Mouse (Mus musculus) layer of hippocampus, adult 8-10 months (tissue): ENCODE measurements around the gene Usf1. TPM values are rescaled to one million over a fixed set of nuclear protein-coding genes. Genes with fewer than 3 reads are reported as not detected.

Source experiments
- DNase-seq, 2 experiments: peaks; one replicate each; pipeline ENCODE4 v3.0.0; 2022; ENCODE audit warnings: low spot score in 2 of 2
- total RNA-seq, 4 experiments: library from RNA; stranded (reverse); gene quantifications; 2 replicates each; pipeline ENCODE4 v1.2.4; 2022

Usf1 gene
- total RNA-seq, 4 experiments from 2014 or later, result 110 to 142 (median 124) TPM

GRCm38 (mm10) chr1:171452522-171452921, 41.4 kb downstream of the Usf1 start:
- no peak for DNase-seq

DNA sequence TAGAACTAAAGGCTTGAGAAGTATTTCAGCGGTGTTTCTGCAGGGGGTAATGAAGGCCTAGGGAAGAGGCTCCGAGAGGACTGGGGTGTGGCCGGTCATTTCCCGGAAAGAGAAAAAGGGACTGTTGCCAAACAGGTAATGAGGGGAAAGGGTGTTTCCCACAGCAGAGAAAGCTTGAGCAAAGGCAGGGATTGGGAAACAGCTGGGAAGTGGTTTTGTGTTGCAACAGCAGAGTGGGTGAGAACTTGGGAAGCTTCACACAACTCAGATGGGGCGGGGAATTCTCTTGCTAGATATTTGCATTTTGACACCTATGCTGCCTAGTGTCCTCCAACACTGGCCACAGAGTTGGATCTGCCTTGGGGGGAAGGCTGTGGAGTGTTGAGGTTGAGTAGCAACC, 41.8 kb downstream of the Usf1 start:
- DNase-seq, result no peak

DNA sequence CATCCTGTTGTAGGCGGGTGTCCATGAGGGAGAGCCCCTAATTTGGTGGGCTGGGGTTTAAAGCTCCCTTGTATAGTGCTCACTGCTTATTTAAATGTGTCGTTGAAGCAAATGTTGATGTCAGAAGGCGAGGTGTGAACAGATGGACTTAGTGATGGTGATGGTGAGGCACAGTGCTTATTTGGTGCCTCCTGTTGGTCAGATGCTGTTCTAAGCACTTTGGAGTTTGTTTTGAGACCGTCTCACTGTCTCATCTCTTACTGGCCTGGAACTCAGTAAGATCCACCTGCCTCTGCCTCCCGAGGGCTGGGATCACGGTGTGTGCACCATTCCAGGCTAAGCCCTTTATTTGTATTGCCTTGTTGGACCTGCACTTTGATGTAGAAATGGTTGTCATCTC, 43.8 kb downstream of the Usf1 start:
- no peak for DNase-seq

- DNase-seq, result no peak
Measured at GRCm38 (mm10) chr1:171457568-171457967, 46.5 kb downstream of the Usf1 start.

DNA sequence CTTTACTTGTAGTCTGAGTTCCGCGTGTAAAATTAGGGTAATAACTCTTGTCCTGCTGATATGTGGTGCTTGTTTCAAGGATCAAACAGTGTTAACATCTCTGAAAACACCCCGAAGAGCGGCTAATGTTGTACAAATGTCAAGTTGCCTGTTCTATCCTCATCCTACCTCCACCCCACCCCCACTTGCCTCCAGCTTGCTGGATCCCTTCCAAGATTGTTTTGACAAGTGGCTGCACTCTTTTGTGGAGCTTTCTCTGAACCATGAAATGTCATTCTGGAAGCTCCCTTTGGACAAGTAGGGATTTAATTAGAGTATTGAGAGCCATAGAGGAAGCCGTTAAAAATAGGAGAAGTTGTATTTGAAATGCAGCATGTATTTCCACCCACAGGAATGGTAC, 48.7 kb downstream of the Usf1 start:
- DNase-seq, result no peak

DNA sequence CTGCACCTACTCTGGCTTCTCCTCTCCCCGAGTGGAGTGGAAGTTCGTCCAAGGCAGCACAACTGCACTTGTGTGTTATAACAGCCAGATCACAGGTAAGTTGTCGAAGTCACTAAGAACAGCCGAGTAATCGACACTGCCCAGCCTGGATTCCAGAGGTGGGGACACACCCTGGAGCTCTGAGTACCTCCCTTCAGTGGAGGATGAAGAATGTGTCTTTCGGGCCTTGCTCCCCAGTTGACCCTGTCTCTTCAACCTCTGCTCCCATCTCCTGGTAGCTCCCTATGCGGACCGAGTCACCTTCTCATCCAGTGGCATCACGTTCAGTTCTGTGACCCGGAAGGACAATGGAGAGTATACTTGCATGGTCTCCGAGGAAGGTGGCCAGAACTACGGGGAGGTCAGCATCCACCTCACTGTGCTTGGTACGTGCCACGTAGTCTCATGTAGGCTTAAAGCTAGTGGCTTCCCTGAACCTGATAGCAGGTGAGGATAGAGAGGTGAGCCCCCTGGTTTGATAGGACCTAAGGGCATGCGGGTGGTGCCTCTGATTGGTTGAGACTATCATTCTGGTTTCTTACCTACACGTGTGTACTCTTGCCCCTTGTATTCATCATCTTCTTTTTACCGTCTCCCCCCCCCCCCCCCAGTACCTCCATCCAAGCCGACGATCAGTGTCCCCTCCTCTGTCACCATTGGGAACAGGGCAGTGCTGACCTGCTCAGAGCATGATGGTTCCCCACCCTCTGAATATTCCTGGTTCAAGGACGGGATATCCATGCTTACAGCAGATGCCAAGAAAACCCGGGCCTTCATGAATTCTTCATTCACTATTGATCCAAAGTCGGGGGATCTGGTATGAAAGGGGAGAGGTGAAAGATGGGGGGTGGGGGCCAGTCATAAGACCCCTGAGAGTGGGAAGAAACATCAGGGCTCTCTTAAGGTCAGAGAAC, 49.7 kb downstream of the Usf1 start:
- DNase-seq, result no peak

- no peak for DNase-seq
Measured at GRCm38 (mm10) chr1:171463133-171463532, 52.0 kb downstream of the Usf1 start.

DNA sequence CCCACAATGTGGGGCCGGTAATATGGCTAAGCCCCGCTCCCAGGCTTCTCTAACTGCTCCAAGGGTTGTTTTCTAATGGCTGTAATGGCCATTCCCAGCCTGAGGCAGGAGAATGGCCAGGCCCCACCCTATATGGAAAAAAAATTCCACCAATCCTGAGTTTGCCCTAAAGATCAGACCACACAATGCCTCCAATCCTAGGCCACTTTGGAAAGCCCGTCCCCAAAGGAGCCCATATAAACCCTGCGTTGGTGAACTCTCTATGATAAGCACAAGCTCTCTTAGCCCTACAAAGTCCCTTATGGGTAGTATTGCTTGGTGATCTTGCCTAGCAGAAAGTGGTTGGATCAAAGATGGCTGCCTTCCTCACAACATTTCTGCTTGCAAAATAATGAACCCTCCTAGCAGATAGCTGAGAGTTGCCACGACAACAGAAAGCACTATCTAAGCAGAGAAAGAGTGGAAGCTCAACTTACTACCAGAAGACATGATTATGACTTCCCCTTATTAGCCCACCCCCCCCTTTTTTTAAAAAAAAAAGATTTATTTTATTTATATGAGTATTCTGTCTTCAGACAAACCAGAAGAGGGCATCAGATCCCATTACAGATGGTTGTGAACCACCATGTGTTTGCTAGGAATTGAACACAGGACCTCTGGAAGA, 54.8 kb downstream of the Usf1 start:
- no peak for DNase-seq

DNA sequence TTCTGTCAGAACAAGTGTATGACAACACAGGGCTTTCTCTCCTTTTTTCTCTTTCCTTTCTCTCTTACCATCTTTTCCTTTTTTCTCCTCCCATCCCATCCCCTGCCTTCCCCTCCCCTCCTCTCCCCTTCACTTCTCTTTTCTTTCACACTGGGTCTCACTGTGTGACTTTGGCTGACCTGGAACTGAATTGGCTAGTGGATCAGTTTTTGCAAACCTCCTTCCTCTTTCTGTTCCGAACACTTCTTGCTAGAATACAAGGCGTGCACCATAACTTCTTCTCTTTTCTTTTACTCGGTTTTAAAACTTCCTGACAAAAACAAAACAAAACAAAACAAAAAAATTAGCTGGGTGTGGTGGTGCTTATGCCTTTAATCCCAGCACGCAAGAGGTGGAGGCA, 55.5 kb downstream of the Usf1 start:
- DNase-seq, result no peak

Other genes with a start within 250 kb of the Usf1 start
- 10 to 100 TPM; 42.4 to 47.5 (median 44.4) TPM for gene Pcp4l1, start 215.0 kb upstream of the Usf1 start, total RNA-seq
- gene Nr1i3, start 197.3 kb upstream of the Usf1 start, total RNA-seq, result under 1 TPM in 2 of 4 experiments, not detected in 2; 0.10 to 0.36 TPM
- gene Tomm40l, start 188.8 kb upstream of the Usf1 start, total RNA-seq, result 10 to 100 TPM; 69.3 to 85.0 (median 74.9) TPM
- gene Apoa2, start 186.3 kb upstream of the Usf1 start, total RNA-seq, result 1 to 10 TPM; 1.9 to 3.1 (median 2.5) TPM
- 10 to 100 TPM; 10.9 to 95.1 (median 48.8) TPM for gene Fcer1g, start 176.9 kb upstream of the Usf1 start, total RNA-seq
- 10 to 100 TPM; 11.6 to 13.7 (median 12.4) TPM for gene Adamts4, start 160.9 kb upstream of the Usf1 start, total RNA-seq
- gene Ndufs2, start 159.9 kb upstream of the Usf1 start, total RNA-seq, result 100 to 1,000 TPM; 263 to 286 (median 271) TPM
- gene B4galt3, start 141.0 kb upstream of the Usf1 start, total RNA-seq, result 10 to 100 TPM; 63.5 to 76.8 (median 70.2) TPM
- gene Ppox, start 130.1 kb upstream of the Usf1 start, total RNA-seq, result 10 to 100 TPM; 28.5 to 37.1 (median 33.3) TPM
- 10 to 100 TPM; 53.7 to 63.6 (median 58.8) TPM for gene Usp21, start 123.3 kb upstream of the Usf1 start, total RNA-seq
- 100 to 1,000 TPM; 101 to 113 (median 108) TPM for gene Ufc1, start 116.3 kb upstream of the Usf1 start, total RNA-seq
- gene Dedd, start 82.2 kb upstream of the Usf1 start, total RNA-seq, result 10 to 100 TPM; 35.7 to 41.2 (median 38.2) TPM
- 10 to 100 TPM; 40.1 to 54.1 (median 45.6) TPM for gene Nit1, start 65.7 kb upstream of the Usf1 start, total RNA-seq
- 100 to 1,000 TPM in 3 of 4 experiments, 10 to 100 TPM in 1; 97.7 to 171 (median 130) TPM for gene Pfdn2, start 65.6 kb upstream of the Usf1 start, total RNA-seq
- gene Klhdc9, start 50.5 kb upstream of the Usf1 start, total RNA-seq, result 10 to 100 TPM in 2 of 4 experiments, 1 to 10 TPM in 2; 5.1 to 11.7 (median 8.2) TPM
- 1 to 10 TPM; 5.6 to 7.6 (median 6.5) TPM for gene Nectin4, start 41.2 kb upstream of the Usf1 start, total RNA-seq
- gene Arhgap30, start 22.4 kb upstream of the Usf1 start, total RNA-seq, result 1 to 10 TPM; 1.9 to 8.7 (median 4.9) TPM
- gene Tstd1, start 7.6 kb downstream of the Usf1 start, total RNA-seq, result 10 to 100 TPM in 1 of 4 experiments, 1 to 10 TPM in 3; 3.0 to 10.0 (median 4.6) TPM
- 10 to 100 TPM in 2 of 4 experiments, 1 to 10 TPM in 2; 4.8 to 18.6 (median 11.1) TPM for gene F11r, start 26.2 kb downstream of the Usf1 start, total RNA-seq
- 1 to 10 TPM; 5.1 to 6.3 (median 5.6) TPM for gene Alyref2, start 92.2 kb downstream of the Usf1 start, total RNA-seq
- gene Itln1, start 124.0 kb downstream of the Usf1 start, total RNA-seq, result not detected
- gene Cd244a, start 147.9 kb downstream of the Usf1 start, total RNA-seq, result 1 to 10 TPM in 2 of 4 experiments, not detected in 2; 1.5 to 1.6 TPM
- 1 to 10 TPM in 2 of 4 experiments, under 1 TPM in 2; 0.25 to 6.0 (median 2.4) TPM for gene Ly9, start 196.1 kb downstream of the Usf1 start, total RNA-seq
- gene Slamf7, start 241.7 kb downstream of the Usf1 start, total RNA-seq, result under 1 TPM in 1 of 4 experiments, not detected in 3; 0.13 TPM